Mouse (Mus musculus) bone marrow macrophage, adult 2 months (primary cell): ENCODE results near the gene Tert. TPM values are rescaled to one million over a fixed set of nuclear protein-coding genes. Genes with fewer than 3 reads are reported as not detected.

Experiments used
- H3K27ac ChIP-seq: 2 replicates; pipeline ENCODE4 v1.5.1; 2012; ENCODE audit warnings: low read depth, low read length; ENCODE audit not compliant: insufficient read depth
- H3K4me1 ChIP-seq: 2 replicates; pipeline ENCODE4 v1.6.1; 2012; ENCODE audit warnings: low read length; ENCODE audit not compliant: control insufficient read depth, insufficient read depth
- H3K4me3 ChIP-seq: 2 replicates; pipeline ENCODE4 v1.5.1; 2012; ENCODE audit warnings: mild to moderate bottlenecking, low read length, moderate library complexity; ENCODE audit not compliant: insufficient read depth
- CTCF ChIP-seq: IDR thresholded peaks from 2 replicates; pipeline ENCODE4 v1.5.1; 2012; ENCODE audit warnings: low read depth, mild to moderate bottlenecking, low read length, moderate library complexity
- POLR2A ChIP-seq: IDR thresholded peaks from 2 replicates; pipeline ENCODE4 v1.6.1; 2012; ENCODE audit warnings: mild to moderate bottlenecking, low read depth, low read length, borderline replicate concordance
- polyA plus RNA-seq: library from polyadenylated mRNA; stranded (reverse); fragments of >200 nt; gene quantifications from 2 replicates; pipeline ENCODE4 v1.2.4, GENCODE M21; 2012; ENCODE audit not compliant: missing spikeins, insufficient read depth, insufficient read length

Tert gene
- polyA plus RNA-seq, 1 experiment, result not detected

DNA sequence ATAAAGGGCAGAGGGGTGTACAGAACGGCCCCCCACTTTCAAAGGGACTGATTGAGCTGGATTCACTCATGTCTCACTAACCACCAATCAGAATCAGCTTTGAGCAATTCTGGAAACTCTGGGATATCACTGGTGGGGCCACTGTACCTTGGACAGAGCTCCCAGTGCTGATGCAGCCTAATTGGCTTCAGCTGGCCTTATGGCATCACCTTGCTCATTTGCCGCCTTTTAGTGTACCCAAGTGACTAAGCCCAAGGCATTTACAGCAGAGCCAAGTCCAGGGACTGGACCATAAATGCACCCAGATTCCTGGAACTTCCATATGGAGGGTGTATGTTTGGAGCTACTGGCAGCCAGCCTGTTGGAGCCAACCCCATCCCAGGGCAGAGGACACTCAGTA lies 32.2 kb downstream of the Tert start:
- Histone ChIP-seq H3K27ac (no peak overlapping the region), H3K4me1 (no peaks in the 10 kb centered on the region), H3K4me3 (no peak overlapping the region)
- TF ChIP-seq POLR2A (no peak), CTCF (no peak)

DNA sequence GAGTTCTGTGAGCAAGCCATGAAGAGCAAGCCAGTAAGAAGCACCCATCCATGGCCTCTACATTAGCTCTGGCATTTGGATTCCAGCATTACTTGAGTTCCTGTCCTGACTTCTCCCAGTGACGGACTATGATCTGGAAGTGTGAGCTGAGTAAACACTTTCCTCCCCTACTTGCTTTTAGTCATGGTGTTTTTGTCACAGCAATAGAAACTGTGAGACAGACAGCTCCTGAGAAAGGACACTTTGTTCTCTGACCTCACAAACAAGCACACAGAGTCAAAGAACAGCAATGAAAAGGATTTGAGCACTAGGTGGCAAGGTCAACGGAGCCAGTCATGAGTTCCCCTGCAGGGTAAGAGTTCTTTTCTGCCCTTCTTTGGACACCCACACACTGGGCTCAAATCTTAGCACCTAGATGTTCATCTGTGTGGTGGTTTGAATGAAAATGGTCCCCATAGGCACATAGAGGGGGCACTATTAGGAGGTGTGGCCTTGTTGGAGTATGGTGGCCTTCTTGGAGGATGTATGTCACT lies 33.5 kb downstream of the Tert start:
- TF ChIP-seq CTCF (no peak), POLR2A (no peak)
- Histone ChIP-seq H3K4me1 (no peaks in the 10 kb centered on the region), H3K4me3 (no peak overlapping the region), H3K27ac (no peak overlapping the region)

- no peak overlapping the region for H3K27ac ChIP-seq
- no peak overlapping the region for H3K4me3 ChIP-seq
Measured at GRCm38 (mm10) chr13:73675161-73675560, 48.5 kb downstream of the Tert start.

DNA sequence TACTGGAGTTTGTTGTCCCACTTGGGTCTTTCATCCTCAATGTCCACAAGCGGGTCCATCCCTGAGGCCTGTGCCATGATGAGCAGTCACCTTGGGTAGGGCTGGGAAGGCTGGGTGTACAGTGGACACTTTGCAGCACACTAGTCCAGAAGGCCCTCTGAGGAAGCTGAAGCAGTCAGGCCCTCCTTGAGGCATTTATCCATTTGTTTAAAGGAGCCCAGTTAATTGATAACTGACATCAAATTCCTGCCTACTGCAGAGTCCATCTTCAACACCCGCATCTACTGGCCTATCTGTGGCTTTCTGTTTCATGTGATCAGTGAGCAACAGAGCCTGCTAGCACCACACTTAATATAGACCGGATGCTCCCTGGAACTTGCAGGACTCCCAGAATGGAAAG lies 51.1 kb downstream of the Tert start, which contains the start of gene Slc6a18:
Gene Slc6a18 (minus strand): TSS at position 171 of the 400 bp plus-strand sequence.
- H3K4me1 ChIP-seq, result peaks cover 12% of the 10 kb centered on the region
- no peak within 1 kb of the TSS for H3K27ac ChIP-seq
- no peak within 1 kb of the TSS for H3K4me3 ChIP-seq
- TF ChIP-seq CTCF (no peak), POLR2A (no peak)

More at GRCm38 (mm10) chr13:73675161-73675560, 48.5 kb downstream of the Tert start:
- H3K4me1 ChIP-seq, result peaks cover 3% of the 10 kb centered on the region
- TF ChIP-seq CTCF (no peak), POLR2A (no peak)

DNA sequence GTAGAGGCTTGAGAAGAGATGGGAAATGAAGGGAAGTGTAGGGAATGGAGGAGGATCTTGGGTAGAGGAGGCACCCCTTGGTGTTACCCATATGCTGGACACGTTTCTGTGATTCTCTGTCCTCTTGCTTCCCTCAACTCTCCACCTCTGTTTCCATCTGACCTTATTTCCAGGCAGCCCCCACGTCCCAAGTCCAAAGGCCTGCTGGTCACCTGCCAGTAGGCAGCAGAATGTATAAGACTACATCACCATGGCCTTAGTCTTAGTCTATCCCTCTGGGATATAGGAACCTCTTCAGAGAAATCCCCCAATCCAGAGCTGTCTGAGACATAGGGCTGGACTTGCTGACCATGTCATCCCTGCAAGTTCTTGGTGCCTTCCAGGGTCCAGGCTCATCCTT lies 52.6 kb downstream of the Tert start:
- no peak overlapping the region for H3K4me3 ChIP-seq
- H3K27ac ChIP-seq, result no peak overlapping the region
- TF ChIP-seq POLR2A (no peak), CTCF (no peak)
- H3K4me1 ChIP-seq, result peaks cover 22% of the 10 kb centered on the region

DNA sequence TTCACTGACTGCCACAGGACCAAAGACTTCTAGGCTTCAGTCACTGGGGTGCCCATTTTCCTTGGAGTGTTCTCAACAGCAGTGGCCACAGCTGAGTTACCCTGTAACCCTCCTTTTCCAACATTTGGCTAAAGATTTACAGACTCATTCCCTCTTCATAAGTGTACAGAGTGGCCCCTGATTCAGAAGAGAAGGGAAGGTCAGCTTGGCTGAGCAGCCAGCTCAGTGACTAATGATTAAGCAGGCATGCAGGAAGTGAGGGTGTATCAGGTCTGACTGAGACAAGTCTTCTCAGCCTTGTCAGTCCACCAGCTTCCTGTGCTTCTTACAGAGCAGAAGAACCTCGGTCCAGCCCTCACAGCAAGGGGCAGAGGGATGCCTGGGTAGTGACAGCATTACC lies 53.7 kb downstream of the Tert start:
- TF ChIP-seq CTCF, result no peak
- no peak for TF ChIP-seq POLR2A
- Histone ChIP-seq H3K27ac (no peak overlapping the region; the same call in 1 of the 2 replicates), H3K4me1 (peaks cover 29% of the 10 kb centered on the region), H3K4me3 (no peak overlapping the region)

GRCm38 (mm10) chr13:73682226-73682625 lies 55.5 kb downstream of the Tert start:
- H3K27ac ChIP-seq, result no peak overlapping the region
- H3K4me1 ChIP-seq, result peaks cover 35% of the 10 kb centered on the region
- H3K4me3 ChIP-seq, result no peak overlapping the region
- no peak for TF ChIP-seq CTCF

- TF ChIP-seq CTCF, result no peak
- no peak for TF ChIP-seq POLR2A
- Histone ChIP-seq H3K27ac (no peak overlapping the region), H3K4me3 (no peak overlapping the region), H3K4me1 (peaks cover 35% of the 10 kb centered on the region)
Measured at GRCm38 (mm10) chr13:73683682-73684081, 57.0 kb downstream of the Tert start.

- Histone ChIP-seq H3K27ac (no peak overlapping the region), H3K4me1 (peaks cover 35% of the 10 kb centered on the region), H3K4me3 (no peak overlapping the region)
- TF ChIP-seq POLR2A (no peak), CTCF (no peak)
Measured at GRCm38 (mm10) chr13:73684412-73684811, 57.7 kb downstream of the Tert start.

GRCm38 (mm10) chr13:73685502-73685901 lies 58.8 kb downstream of the Tert start:
- Histone ChIP-seq H3K4me1 (peaks cover 29% of the 10 kb centered on the region), H3K27ac (no peak overlapping the region), H3K4me3 (no peak overlapping the region)
- no peak for TF ChIP-seq POLR2A

DNA sequence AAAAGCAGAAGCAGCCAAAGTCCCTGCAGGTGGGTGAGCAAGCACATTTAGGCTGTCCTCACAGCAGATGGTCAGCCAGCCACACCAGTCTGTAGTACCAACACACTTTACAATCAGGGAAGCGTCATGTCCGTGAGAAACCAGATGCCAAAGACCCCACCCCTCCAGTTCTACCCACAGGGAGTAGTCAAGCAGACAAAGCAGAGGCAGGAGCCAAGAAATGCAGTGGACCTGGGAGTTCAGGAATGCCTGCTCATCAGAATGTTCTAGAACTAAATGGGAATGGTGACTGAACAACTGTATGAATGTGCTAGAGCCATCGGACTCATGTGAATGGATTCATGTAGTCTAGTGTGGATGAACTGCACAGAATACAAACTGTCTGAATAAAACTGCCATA lies 60.9 kb downstream of the Tert start:
- TF ChIP-seq POLR2A (no peak), CTCF (no peak)
- H3K27ac ChIP-seq, result no peak overlapping the region
- peaks cover 25% of the 10 kb centered on the region for H3K4me1 ChIP-seq
- no peak overlapping the region for H3K4me3 ChIP-seq
